Mouse (Mus musculus) hindbrain, embryonic 12.5 days (tissue): ENCODE data around the gene AW549877. TPM values are rescaled to one million over a fixed set of nuclear protein-coding genes. Genes with fewer than 3 reads are reported as not detected.

Experiments
- ATAC-seq: fragments of 200-750 bp; cut with Nextera tagmentation; 2 replicates; pipeline ENCODE4 v1.8.0; 2017; ENCODE audit warnings: moderate TSS enrichment; ENCODE audit not compliant: low FRiP score
- H3K27ac ChIP-seq: fragments of 300-500 bp; sonication (generic); 2 replicates; pipeline ENCODE4 v1.5.1; 2016; ENCODE audit warnings: mild to moderate bottlenecking
- H3K27me3 ChIP-seq: fragments of 300-500 bp; sonication (generic); 2 replicates; pipeline ENCODE4 v1.6.1; 2016; ENCODE audit warnings: mild to moderate bottlenecking
- H3K36me3 ChIP-seq: fragments of 300-500 bp; sonication (generic); 2 replicates; pipeline ENCODE4 v1.6.1; 2016; ENCODE audit warnings: mild to moderate bottlenecking
- H3K4me1 ChIP-seq: fragments of 300-500 bp; sonication (generic); 2 replicates; pipeline ENCODE4 v1.6.1; 2016
- H3K4me2 ChIP-seq: fragments of 300-500 bp; sonication (generic); replicated peaks from 2 replicates; pipeline ENCODE4 v1.6.1; 2016; ENCODE audit warnings: mild to moderate bottlenecking
- H3K4me3 ChIP-seq: fragments of 300-500 bp; sonication (generic); 2 replicates; pipeline ENCODE4 v1.5.1; 2016; ENCODE audit warnings: mild to moderate bottlenecking
- H3K9ac ChIP-seq: fragments of 300-500 bp; sonication (generic); 2 replicates; pipeline ENCODE4 v1.6.1; 2016; ENCODE audit warnings: mild to moderate bottlenecking, moderate library complexity
- H3K9me3 ChIP-seq: fragments of 300-500 bp; sonication (generic); replicated peaks from 2 replicates; pipeline ENCODE4 v1.6.1; 2016; ENCODE audit warnings: mild to moderate bottlenecking
- WGBS: fragments of 180-500 bp; shearing (Covaris S2); methylation state at CpG from one replicate; pipeline ENCODE4 v1.1.7; 2016; 5-methylcytosine and 5-hydroxymethylcytosine counted together
- polyA plus RNA-seq: library from polyadenylated mRNA; unstranded; fragments of >200 nt; fragmentation: Nextera tagmentation; extraction: Ambion mirVana; gene quantifications from 2 replicates; pipeline ENCODE4 v1.2.1, GENCODE M21; 2016

AW549877 gene
- polyA plus RNA-seq, 1 experiment from 2014 or later, result 57.2 TPM

GRCm38 (mm10) chr15:4024726-4025507, 29.4 kb upstream of the AW549877 start:
- 86% methylated on average over 13 of the region's 13 CpGs for WGBS
- no peaks in the 10 kb centered on the region for H3K9me3 ChIP-seq

GRCm38 (mm10) chr15:4023747-4024146, 28.2 kb upstream of the AW549877 start:
- WGBS, result 93% methylated on average over 2 of the region's 2 CpGs
- Histone ChIP-seq H3K9ac (no peak overlapping the region), H3K4me2 (no peak overlapping the region), H3K36me3 (no peaks in the 10 kb centered on the region), H3K27me3 (0 out of 2 replicates have a peak, but pooled peaks cover 3% of the 10 kb centered on the region), H3K9me3 (no peaks in the 10 kb centered on the region), H3K4me1 (peaks cover 15% of the 10 kb centered on the region), H3K27ac (no peak overlapping the region), H3K4me3 (no peak overlapping the region)
- no peak for ATAC-seq

More at GRCm38 (mm10) chr15:4024726-4025507, 29.4 kb upstream of the AW549877 start:
- 0 out of 2 replicates have a peak, but pooled peaks cover 3% of the 10 kb centered on the region for H3K27me3 ChIP-seq
- H3K36me3 ChIP-seq, result no peaks in the 10 kb centered on the region
- H3K27ac ChIP-seq, result no peak overlapping the region
- no peak overlapping the region for H3K9ac ChIP-seq
- ATAC-seq, result no peak
- peaks cover 15% of the 10 kb centered on the region for H3K4me1 ChIP-seq
- H3K4me2 ChIP-seq, result no peak overlapping the region
- H3K4me3 ChIP-seq, result no peak overlapping the region

GRCm38 (mm10) chr15:4020711-4021110, 25.2 kb upstream of the AW549877 start:
- 76% methylated on average over 4 of the region's 4 CpGs for WGBS
- H3K4me1 ChIP-seq, result peaks cover 3% of the 10 kb centered on the region
- 0 out of 2 replicates have a peak, but pooled peaks cover 3% of the 10 kb centered on the region for H3K27me3 ChIP-seq
- no peaks in the 10 kb centered on the region for H3K9me3 ChIP-seq
- H3K36me3 ChIP-seq, result no peaks in the 10 kb centered on the region
- ATAC-seq, result no peak
- no peak overlapping the region for H3K4me2 ChIP-seq
- H3K4me3 ChIP-seq, result no peak overlapping the region
- no peak overlapping the region for H3K27ac ChIP-seq
- no peak overlapping the region for H3K9ac ChIP-seq

- ATAC-seq, result peak; percentile 72; the same call in 1 of the 2 replicates
- Histone ChIP-seq H3K4me2 (no peak overlapping the region), H3K4me3 (no peak overlapping the region), H3K4me1 (no peaks in the 10 kb centered on the region), H3K9ac (no peak overlapping the region), H3K9me3 (no peaks in the 10 kb centered on the region), H3K27ac (no peak overlapping the region), H3K36me3 (no peaks in the 10 kb centered on the region), H3K27me3 (no peaks in the 10 kb centered on the region)
- 70% methylated on average over 2 of the region's 2 CpGs for WGBS
These were observed 18.3 kb upstream of the AW549877 start for GRCm38 (mm10) chr15:4013873-4014272.

GRCm38 (mm10) chr15:4000536-4000935, 5.0 kb upstream of the AW549877 start:
- Histone ChIP-seq H3K4me2 (no peak overlapping the region), H3K36me3 (no peaks in the 10 kb centered on the region), H3K4me1 (no peaks in the 10 kb centered on the region), H3K27ac (no peak overlapping the region), H3K9me3 (peaks cover 8% of the 10 kb centered on the region), H3K4me3 (no peak overlapping the region), H3K9ac (no peak overlapping the region), H3K27me3 (no peaks in the 10 kb centered on the region)
- no peak for ATAC-seq
- whole genome bisulfite sequencing, result 81% methylated on average over 2 of the region's 2 CpGs

GRCm38 (mm10) chr15:3999144-3999543, 3.6 kb upstream of the AW549877 start:
- WGBS, result 81% methylated on average over 2 of the region's 2 CpGs
- no peak overlapping the region for H3K4me2 ChIP-seq
- no peak overlapping the region for H3K9ac ChIP-seq
- H3K4me3 ChIP-seq, result no peak overlapping the region
- H3K9me3 ChIP-seq, result no peaks in the 10 kb centered on the region
- ATAC-seq, result no peak
- no peaks in the 10 kb centered on the region for H3K27me3 ChIP-seq
- no peaks in the 10 kb centered on the region for H3K36me3 ChIP-seq
- no peak overlapping the region for H3K27ac ChIP-seq
- H3K4me1 ChIP-seq, result peaks cover 4% of the 10 kb centered on the region; the same call in 1 of the 2 replicates

- Histone ChIP-seq H3K9ac (peak overlapping the region; percentile 52), H3K4me3 (peak overlapping the region; percentile 72), H3K4me1 (peaks cover 8% of the 10 kb centered on the region; the same call in 1 of the 2 replicates), H3K27ac (peak overlapping the region; percentile 73), H3K4me2 (peak overlapping the region; percentile 67), H3K27me3 (no peaks in the 10 kb centered on the region), H3K9me3 (no peaks in the 10 kb centered on the region), H3K36me3 (peaks cover 7% of the 10 kb centered on the region; the same call in 1 of the 2 replicates)
- ATAC-seq, result no peak
- 24% methylated on average over 14 of the region's 14 CpGs for WGBS
These were observed 895 bp upstream of the AW549877 start for GRCm38 (mm10) chr15:3996267-3997010.

- no peaks in the 10 kb centered on the region for H3K9me3 ChIP-seq
- peak overlapping the region; percentile 47 for H3K4me2 ChIP-seq
- no peaks in the 10 kb centered on the region for H3K27me3 ChIP-seq
- peak overlapping the region; percentile 72 for H3K4me3 ChIP-seq
- peak overlapping the region; percentile 90 for H3K27ac ChIP-seq
- H3K36me3 ChIP-seq, result peaks cover 16% of the 10 kb centered on the region; the same call in 1 of the 2 replicates
- 28% methylated on average over 14 of the region's 14 CpGs for WGBS
- H3K4me1 ChIP-seq, result peaks cover 8% of the 10 kb centered on the region; the same call in 1 of the 2 replicates
- ATAC-seq, result no peak
- peak overlapping the region; percentile 84 for H3K9ac ChIP-seq
These were observed 594 bp downstream of the AW549877 start for GRCm38 (mm10) chr15:3994852-3995447.

- no peak for ATAC-seq
- no peak overlapping the region for H3K27ac ChIP-seq
- no peaks in the 10 kb centered on the region for H3K27me3 ChIP-seq
- H3K4me3 ChIP-seq, result no peak overlapping the region
- H3K9me3 ChIP-seq, result no peaks in the 10 kb centered on the region
- no peaks in the 10 kb centered on the region for H3K4me1 ChIP-seq
- no peak overlapping the region for H3K9ac ChIP-seq
- 69% methylated on average over 2 of the region's 2 CpGs for WGBS
- H3K4me2 ChIP-seq, result no peak overlapping the region
- H3K36me3 ChIP-seq, result peaks cover 54% of the 10 kb centered on the region
These were observed 7.6 kb downstream of the AW549877 start for GRCm38 (mm10) chr15:3987981-3988380.

GRCm38 (mm10) chr15:3984876-3985275, 10.7 kb downstream of the AW549877 start:
- H3K27ac ChIP-seq, result no peak overlapping the region
- no peaks in the 10 kb centered on the region for H3K4me1 ChIP-seq
- H3K9me3 ChIP-seq, result no peaks in the 10 kb centered on the region
- H3K9ac ChIP-seq, result no peak overlapping the region
- H3K4me2 ChIP-seq, result no peak overlapping the region
- H3K36me3 ChIP-seq, result peaks cover 41% of the 10 kb centered on the region
- 97% methylated on average over 2 of the region's 2 CpGs for WGBS
- ATAC-seq, result no peak
- H3K27me3 ChIP-seq, result no peaks in the 10 kb centered on the region
- H3K4me3 ChIP-seq, result no peak overlapping the region

- no peak for ATAC-seq
- WGBS, result 93% methylated on average over 5 of the region's 5 CpGs
- H3K9ac ChIP-seq, result no peak overlapping the region
- H3K9me3 ChIP-seq, result no peaks in the 10 kb centered on the region
- no peak overlapping the region for H3K27ac ChIP-seq
- peaks cover 27% of the 10 kb centered on the region for H3K36me3 ChIP-seq
- no peaks in the 10 kb centered on the region for H3K4me1 ChIP-seq
- H3K4me3 ChIP-seq, result no peak overlapping the region
- H3K27me3 ChIP-seq, result no peaks in the 10 kb centered on the region
- no peak overlapping the region for H3K4me2 ChIP-seq
These were observed 12.8 kb downstream of the AW549877 start for GRCm38 (mm10) chr15:3982732-3983131.

GRCm38 (mm10) chr15:3979871-3980270, 15.7 kb downstream of the AW549877 start:
- peak overlapping the region; percentile 62 for H3K4me2 ChIP-seq
- no peaks in the 10 kb centered on the region for H3K9me3 ChIP-seq
- ATAC-seq, result no peak
- no peaks in the 10 kb centered on the region for H3K4me1 ChIP-seq
- 90% methylated on average over 3 of the region's 3 CpGs for WGBS
- H3K9ac ChIP-seq, result no peak overlapping the region
- H3K36me3 ChIP-seq, result peaks cover 9% of the 10 kb centered on the region
- H3K27me3 ChIP-seq, result no peaks in the 10 kb centered on the region
- peak overlapping the region; percentile 96 for H3K27ac ChIP-seq
- H3K4me3 ChIP-seq, result 0 out of 2 replicates have a peak overlapping the region, but pooled peaks have one; percentile 74
